Mouse (Mus musculus) heart, postnatal 0 days (tissue): Measurements from ENCODE around the gene Tmem210. TPM values are rescaled to one million over a fixed set of nuclear protein-coding genes. Genes with fewer than 3 reads are reported as not detected.

Experiments
- ATAC-seq: fragments of 200-750 bp; cut with Nextera tagmentation; 2 replicates; pipeline ENCODE4 v1.8.0; 2017; ENCODE audit warnings: low read depth, moderate number of reproducible peaks, moderate library complexity; ENCODE audit not compliant: insufficient read depth
- DNase-seq: peaks from one replicate; pipeline ENCODE4 v3.0.0-alpha.2; 2016; ENCODE audit warnings: low spot score
- H3K27ac ChIP-seq: fragments of 300-500 bp; sonication (generic); 2 replicates; pipeline ENCODE4 v1.5.1; 2014; ENCODE audit warnings: low read depth, mild to moderate bottlenecking
- H3K27me3 ChIP-seq: fragments of 300-500 bp; sonication (generic); 2 replicates; pipeline ENCODE4 v1.6.1; 2014; ENCODE audit warnings: low read length, mixed read lengths; ENCODE audit not compliant: control insufficient read depth, insufficient read depth
- H3K36me3 ChIP-seq: fragments of 300-500 bp; sonication (generic); replicated peaks from 2 replicates; pipeline ENCODE4 v1.6.1; 2014; ENCODE audit warnings: low read length, mixed read lengths; ENCODE audit not compliant: control insufficient read depth, insufficient read depth
- H3K4me1 ChIP-seq: fragments of 300-500 bp; sonication (generic); 2 replicates; pipeline ENCODE4 v1.6.1; 2014; ENCODE audit warnings: antibody characterized with exemption; ENCODE audit not compliant: control insufficient read depth, insufficient read depth
- H3K4me2 ChIP-seq: fragments of 300-500 bp; sonication (generic); 2 replicates; pipeline ENCODE4 v1.6.1; 2014; ENCODE audit warnings: low read depth, mild to moderate bottlenecking, low read length, moderate library complexity
- H3K4me3 ChIP-seq: fragments of 300-500 bp; sonication (generic); 2 replicates; pipeline ENCODE4 v1.5.1; 2014; ENCODE audit warnings: low read depth, low read length
- H3K9ac ChIP-seq: fragments of 300-500 bp; sonication (generic); replicated peaks from 2 replicates; pipeline ENCODE4 v1.6.1; 2014; ENCODE audit warnings: low read depth, low read length, mixed read lengths
- H3K9me3 ChIP-seq: fragments of 300-500 bp; sonication (generic); replicated peaks from 2 replicates; pipeline ENCODE4 v1.6.1; 2016; ENCODE audit warnings: low read length; ENCODE audit not compliant: control insufficient read depth
- CTCF ChIP-seq: IDR thresholded peaks from 2 replicates; pipeline ENCODE4 v1.5.1; 2016; ENCODE audit warnings: antibody characterized with exemption, control low read depth, low read depth
- EP300 ChIP-seq: IDR thresholded peaks from 2 replicates; pipeline ENCODE4 v1.6.1; 2016; ENCODE audit warnings: antibody characterized with exemption, low read depth
- WGBS: fragments of 180-500 bp; shearing (Covaris S2); extraction: QIAGEN DNeasy Blood & Tissue Kit; methylation state at CpG from one replicate; pipeline ENCODE4 v1.1.7; 2014; 5-methylcytosine and 5-hydroxymethylcytosine counted together
- polyA plus RNA-seq: library from polyadenylated mRNA; unstranded; fragments of >200 nt; fragmentation: Nextera tagmentation; extraction: Ambion mirVana; gene quantifications from 2 replicates; pipeline ENCODE4 v1.2.1, GENCODE M21; 2015
- total RNA-seq: library from RNA; depleted of rRNA; stranded (reverse); fragments of >200 nt; gene quantifications from 2 replicates; pipeline ENCODE4 v1.2.3, GENCODE M21; 2014; ENCODE audit warnings: low replicate concordance

Tmem210 gene
- total and polyA plus RNA-seq, 2 experiments from 2014 or later = not detected

GRCm38 (mm10) chr2:25262291-25262767, 25.6 kb upstream of the Tmem210 start, which contains the start of gene Tprn:
TSS of gene Tprn (plus strand) at chr2:25262618.
- Histone ChIP-seq H3K4me1 (peaks cover 27% of the 10 kb centered on the region), H3K9me3 (no peaks in the 10 kb centered on the region), H3K9ac (peak within 1 kb of the TSS; percentile 41), H3K4me2 (peak within 1 kb of the TSS; percentile 90), H3K36me3 (no peaks in the 10 kb centered on the region), H3K4me3 (peak within 1 kb of the TSS; percentile 60), H3K27ac (peak within 1 kb of the TSS; percentile 69), H3K27me3 (no peaks in the 10 kb centered on the region)
- WGBS = under 1% methylated on average over 39 of the region's 39 CpGs
- DNase-seq (peak; percentile 97), ATAC-seq (peak; percentile 98)
- TF ChIP-seq CTCF (no peak), EP300 (no peak)

GRCm38 (mm10) chr2:25262795-25263622, 24.9 kb upstream of the Tmem210 start:
- peaks cover 28% of the 10 kb centered on the region for H3K4me1 ChIP-seq
- H3K36me3 ChIP-seq = no peaks in the 10 kb centered on the region
- H3K9ac ChIP-seq = peak overlapping the region; percentile 41
- H3K4me3 ChIP-seq = peak overlapping the region; percentile 60
- peak; percentile 13 for ATAC-seq
- no peak for TF ChIP-seq CTCF
- TF ChIP-seq EP300 = no peak
- no peaks in the 10 kb centered on the region for H3K27me3 ChIP-seq
- peak overlapping the region; percentile 90 for H3K4me2 ChIP-seq
- WGBS = under 1% methylated on average over 76 of the region's 82 CpGs
- no peaks in the 10 kb centered on the region for H3K9me3 ChIP-seq
- H3K27ac ChIP-seq = no peak overlapping the region
- DNase-seq = no peak

- 30% methylated on average over 12 of the region's 12 CpGs for WGBS
- ATAC-seq (no peak), DNase-seq (no peak)
- Histone ChIP-seq H3K9me3 (no peaks in the 10 kb centered on the region), H3K4me3 (peak overlapping the region; percentile 60), H3K4me1 (peaks cover 28% of the 10 kb centered on the region), H3K9ac (peak overlapping the region; percentile 41; the same call in 1 of the 2 replicates), H3K27ac (no peak overlapping the region), H3K27me3 (no peaks in the 10 kb centered on the region), H3K36me3 (peaks cover 2% of the 10 kb centered on the region), H3K4me2 (peak overlapping the region; percentile 90)
- TF ChIP-seq CTCF = no peak
- TF ChIP-seq EP300 = no peak
Measured at GRCm38 (mm10) chr2:25263623-25264285, 24.2 kb upstream of the Tmem210 start.

GRCm38 (mm10) chr2:25264286-25264660, 23.7 kb upstream of the Tmem210 start:
- Histone ChIP-seq H3K27ac (no peak overlapping the region), H3K36me3 (peaks cover 7% of the 10 kb centered on the region), H3K4me2 (no peak overlapping the region), H3K9me3 (no peaks in the 10 kb centered on the region), H3K4me1 (peaks cover 28% of the 10 kb centered on the region), H3K27me3 (no peaks in the 10 kb centered on the region), H3K9ac (no peak overlapping the region), H3K4me3 (no peak overlapping the region)
- DNase-seq (no peak), ATAC-seq (no peak)
- WGBS = 74% methylated on average over 5 of the region's 5 CpGs
- no peak for TF ChIP-seq EP300

- ATAC-seq (no peak), DNase-seq (no peak)
- H3K36me3 ChIP-seq = peaks cover 13% of the 10 kb centered on the region
- H3K4me2 ChIP-seq = no peak overlapping the region
- H3K4me1 ChIP-seq = peaks cover 28% of the 10 kb centered on the region
- H3K27me3 ChIP-seq = no peaks in the 10 kb centered on the region
- no peak overlapping the region for H3K27ac ChIP-seq
- TF ChIP-seq EP300 = no peak
- TF ChIP-seq CTCF = no peak
- no peak overlapping the region for H3K4me3 ChIP-seq
- 65% methylated on average over 3 of the region's 3 CpGs for WGBS
- H3K9ac ChIP-seq = no peak overlapping the region
- H3K9me3 ChIP-seq = no peaks in the 10 kb centered on the region
Measured at GRCm38 (mm10) chr2:25264851-25265250, 23.1 kb upstream of the Tmem210 start.
